Mouse (Mus musculus): ENCODE data around the gene Tmem14a. TPM values are rescaled to one million over a fixed set of nuclear protein-coding genes. Genes with fewer than 3 reads are reported as not detected.
"Not testable (repeated sequence)": the region's sequence is repeated elsewhere in the genome, so short reads cannot be mapped to it uniquely, and the experiment has no call there.

Tmem14a gene
- 1 to 10 TPM; 3.5 to 4.6 (median 4.0) TPM for polyA plus RNA-seq (2017; shearing (Covaris generic))

DNA sequence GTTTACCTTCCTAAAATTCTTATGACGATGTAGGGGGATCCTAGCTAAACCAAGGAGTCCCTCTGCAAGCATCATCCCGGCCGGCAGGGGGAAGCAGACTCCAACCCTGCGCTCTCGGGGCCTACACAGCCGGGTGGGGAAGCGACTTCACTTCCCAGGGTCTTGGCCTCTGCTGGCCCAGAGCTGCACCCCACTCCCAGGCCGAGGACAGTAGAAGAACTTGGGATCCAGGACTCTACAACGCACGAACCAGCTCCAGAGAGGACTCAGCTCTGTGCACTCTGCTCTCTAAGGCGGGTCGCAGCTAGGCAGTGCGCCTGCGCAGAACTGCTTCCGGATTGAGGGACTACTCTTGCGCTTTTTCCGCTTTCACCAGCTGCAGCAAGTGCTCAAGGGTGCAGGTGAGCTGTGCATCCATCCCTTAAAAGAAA, at the start of gene Tmem14a:
Gene Tmem14a (plus strand): TSS at position 87 of the 431 bp plus-strand sequence.
- ATAC-seq, result peak; percentile 91

DNA sequence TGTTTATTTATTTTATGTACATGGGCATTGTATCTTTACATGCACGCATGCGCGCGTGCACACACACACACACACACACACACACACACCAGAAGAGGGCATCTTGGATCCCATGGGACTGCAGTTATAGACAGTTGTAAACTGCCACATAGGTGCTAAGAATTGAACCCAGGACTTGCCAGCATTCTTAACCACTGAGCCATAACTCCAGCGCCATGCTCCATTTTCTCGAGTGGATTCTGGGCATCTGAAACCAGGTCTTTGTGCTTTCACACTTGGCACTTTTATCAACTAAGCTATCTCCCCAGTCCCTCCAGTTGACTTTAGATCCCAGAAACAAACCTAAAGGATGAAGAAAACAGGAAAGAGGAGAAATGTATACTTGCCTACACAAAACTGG, 33.2 kb upstream of the Tmem14a start:
- no peak for ATAC-seq

GRCm38 (mm10) chr1:21206241-21206640, 12.1 kb upstream of the Tmem14a start:
- no peak for ATAC-seq

DNA sequence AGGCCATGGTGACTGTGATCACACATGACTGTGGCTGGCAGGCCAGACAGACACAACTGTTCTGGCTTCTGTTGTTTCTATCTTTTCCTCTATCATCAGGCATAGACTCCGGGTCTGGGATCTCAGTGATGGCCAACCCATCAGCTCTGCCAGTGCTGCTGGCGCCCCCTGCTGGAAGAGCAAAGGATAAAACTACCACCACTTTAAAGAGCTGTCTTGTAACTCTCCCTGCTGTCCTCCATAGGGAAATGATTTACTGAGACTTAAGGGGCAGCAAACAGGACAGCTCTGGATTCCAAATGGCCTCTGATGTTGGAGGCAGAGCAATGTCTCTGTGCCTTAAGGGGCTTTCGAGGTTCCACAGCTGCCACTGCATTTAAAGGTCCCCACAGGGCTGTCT, 4.8 kb upstream of the Tmem14a start:
- peak; percentile 40 for ATAC-seq

DNA sequence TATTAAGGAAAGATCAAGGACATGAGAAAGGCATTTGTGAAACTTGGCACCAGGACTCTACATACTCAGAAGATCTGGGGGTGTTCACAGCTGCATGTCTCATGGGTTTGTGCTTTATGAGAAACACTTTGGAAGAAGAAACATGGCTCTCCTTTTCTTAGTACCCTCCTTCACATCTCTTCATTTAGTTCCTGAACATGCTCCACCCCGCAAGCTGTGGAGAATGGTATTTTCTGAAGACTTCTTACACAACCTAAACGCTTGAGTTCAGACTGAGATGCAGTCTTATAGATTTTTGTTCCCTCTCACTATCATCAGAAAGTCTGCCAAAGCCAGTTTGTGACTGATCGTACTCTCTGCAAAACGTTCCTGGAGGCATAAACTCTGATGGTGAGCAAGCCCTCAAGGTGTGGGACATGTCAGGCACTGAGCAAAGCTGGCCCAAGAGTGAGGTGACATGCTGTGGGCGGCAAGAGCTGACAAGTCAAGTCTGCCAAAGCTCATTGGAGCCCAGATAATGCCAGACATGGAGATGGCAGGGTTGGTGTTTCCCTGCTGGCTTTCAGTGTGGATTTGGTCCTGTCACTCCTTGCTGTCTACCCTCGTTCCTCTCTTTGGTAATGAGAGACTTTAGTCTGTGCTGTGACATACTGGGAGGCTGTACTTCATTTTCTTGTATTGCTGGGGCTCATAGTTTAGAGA, 4.2 kb upstream of the Tmem14a start:
- not testable (repeated sequence) for ATAC-seq

- peak; percentile 28 for ATAC-seq
Measured at GRCm38 (mm10) chr1:21227756-21228395, 9.5 kb downstream of the Tmem14a start.

- ATAC-seq, result not testable (repeated sequence)
Measured at GRCm38 (mm10) chr1:21228740-21229722, 10.7 kb downstream of the Tmem14a start.

- no peak for ATAC-seq
Measured at GRCm38 (mm10) chr1:21230376-21230775, 12.0 kb downstream of the Tmem14a start.

DNA sequence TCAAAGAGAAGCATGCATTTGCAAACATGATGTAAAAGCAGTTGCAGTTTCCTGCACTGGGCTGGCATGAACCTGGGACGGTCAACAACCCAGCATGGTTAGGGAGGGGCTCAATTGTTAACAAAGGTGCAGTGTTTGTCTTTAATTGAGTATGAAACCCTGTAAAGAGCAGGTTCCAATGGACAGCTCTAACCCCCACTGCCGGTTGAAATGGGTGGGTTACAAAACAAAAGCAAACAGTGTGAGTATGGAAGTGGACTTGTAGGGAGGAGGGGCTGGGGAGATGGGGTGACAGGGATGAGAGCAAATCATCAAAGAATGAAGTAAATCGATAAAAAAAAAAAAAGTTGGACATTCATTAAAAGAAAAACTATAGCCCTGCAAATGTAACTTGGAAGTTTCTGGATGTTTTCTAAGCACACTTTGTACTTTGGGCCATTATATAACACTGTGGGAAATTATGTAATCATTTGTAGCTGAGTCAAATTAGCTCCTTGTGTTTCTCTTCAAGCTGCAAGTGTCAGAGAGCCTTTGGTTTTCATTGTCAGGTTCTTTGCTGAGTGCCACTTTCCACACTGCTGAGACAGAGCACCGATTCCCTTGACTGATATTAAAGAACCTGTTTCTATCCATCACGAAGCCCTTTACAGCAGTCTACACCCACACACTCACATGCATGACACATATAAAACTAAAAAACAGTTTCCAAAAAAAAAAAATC, 13.5 kb downstream of the Tmem14a start:
- no peak for ATAC-seq

DNA sequence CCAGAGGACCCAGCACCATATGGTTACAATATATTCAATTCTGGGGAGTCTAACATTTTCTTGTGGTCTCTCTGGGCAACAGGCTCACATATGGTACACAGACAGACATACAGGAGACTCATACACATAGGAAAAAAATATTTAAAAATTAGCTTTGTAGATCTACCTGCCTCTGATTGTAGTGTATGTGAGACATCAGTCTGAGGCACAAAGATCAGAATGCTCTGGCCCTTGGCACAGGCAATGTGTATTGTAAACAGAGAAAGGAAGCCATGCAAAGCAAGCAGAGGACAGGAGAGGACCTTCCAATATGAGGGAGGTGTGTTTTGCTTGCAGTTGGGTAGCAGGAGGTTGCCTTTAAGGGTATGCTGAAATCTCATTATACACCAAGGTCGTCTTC, 14.1 kb downstream of the Tmem14a start:
- ATAC-seq, result no peak

GRCm38 (mm10) chr1:21235359-21235758, 17.0 kb downstream of the Tmem14a start:
- no peak for ATAC-seq

GRCm38 (mm10) chr1:21239911-21240898, 21.8 kb downstream of the Tmem14a start, which contains the start of gene Gsta3:
Gene Gsta3, plus strand, starts transcription at chr1:21240589.
- ATAC-seq, result no peak

GRCm38 (mm10) chr1:21241096-21241495, 22.7 kb downstream of the Tmem14a start:
- ATAC-seq, result no peak

DNA sequence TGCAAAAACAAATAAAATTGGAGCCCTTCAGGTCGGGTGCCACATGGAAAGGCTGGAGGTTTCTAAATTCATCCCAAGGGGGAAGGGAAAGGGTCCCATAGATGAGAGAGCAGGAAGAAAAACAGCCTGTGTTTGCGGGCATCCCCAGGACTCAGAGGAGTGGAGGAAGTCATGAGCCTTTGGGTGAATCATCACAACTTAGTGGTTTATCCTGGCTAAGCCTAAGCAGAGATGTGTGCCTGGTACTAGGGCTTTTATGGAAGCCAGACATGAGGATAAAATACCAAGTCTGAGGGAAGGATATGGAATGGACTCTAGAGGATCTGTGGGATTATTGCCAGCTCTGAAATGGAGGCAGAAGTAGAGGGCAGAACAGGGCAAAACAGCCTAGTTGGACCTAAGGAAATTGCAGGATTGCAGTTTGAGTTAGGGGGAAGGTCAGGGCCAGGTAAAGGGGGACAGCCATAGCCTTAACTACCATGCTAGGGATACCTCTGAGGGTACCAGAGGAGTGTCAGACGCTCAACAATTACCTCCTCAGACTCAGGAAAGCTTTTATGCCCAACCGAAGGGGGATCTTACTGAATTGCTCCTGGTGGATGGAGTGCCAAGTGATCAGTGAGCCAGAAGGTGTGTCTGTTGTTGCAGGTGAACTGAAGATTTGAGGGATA, 26.1 kb downstream of the Tmem14a start:
- no peak for ATAC-seq

DNA sequence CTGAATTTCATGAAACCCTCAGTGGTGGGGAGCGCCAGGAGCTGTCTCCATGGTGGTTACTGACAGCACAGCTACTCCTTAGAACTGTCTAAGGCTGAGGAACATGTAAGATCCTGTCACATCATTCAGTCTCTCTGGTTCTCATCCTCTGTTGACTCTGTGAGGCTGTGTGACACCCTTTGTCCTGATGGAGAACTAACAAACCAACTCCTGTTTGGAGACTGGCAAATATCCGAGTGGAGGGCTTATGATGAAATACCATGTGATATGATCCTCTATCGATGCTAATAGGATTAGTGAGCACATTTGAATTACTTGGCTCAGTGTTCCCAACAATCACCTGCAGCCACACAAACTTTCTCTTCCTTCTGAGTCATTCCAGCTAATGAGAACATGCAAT, 27.8 kb downstream of the Tmem14a start:
- no peak for ATAC-seq

- ATAC-seq, result no peak
Measured at GRCm38 (mm10) chr1:21247896-21248295, 29.5 kb downstream of the Tmem14a start.

DNA sequence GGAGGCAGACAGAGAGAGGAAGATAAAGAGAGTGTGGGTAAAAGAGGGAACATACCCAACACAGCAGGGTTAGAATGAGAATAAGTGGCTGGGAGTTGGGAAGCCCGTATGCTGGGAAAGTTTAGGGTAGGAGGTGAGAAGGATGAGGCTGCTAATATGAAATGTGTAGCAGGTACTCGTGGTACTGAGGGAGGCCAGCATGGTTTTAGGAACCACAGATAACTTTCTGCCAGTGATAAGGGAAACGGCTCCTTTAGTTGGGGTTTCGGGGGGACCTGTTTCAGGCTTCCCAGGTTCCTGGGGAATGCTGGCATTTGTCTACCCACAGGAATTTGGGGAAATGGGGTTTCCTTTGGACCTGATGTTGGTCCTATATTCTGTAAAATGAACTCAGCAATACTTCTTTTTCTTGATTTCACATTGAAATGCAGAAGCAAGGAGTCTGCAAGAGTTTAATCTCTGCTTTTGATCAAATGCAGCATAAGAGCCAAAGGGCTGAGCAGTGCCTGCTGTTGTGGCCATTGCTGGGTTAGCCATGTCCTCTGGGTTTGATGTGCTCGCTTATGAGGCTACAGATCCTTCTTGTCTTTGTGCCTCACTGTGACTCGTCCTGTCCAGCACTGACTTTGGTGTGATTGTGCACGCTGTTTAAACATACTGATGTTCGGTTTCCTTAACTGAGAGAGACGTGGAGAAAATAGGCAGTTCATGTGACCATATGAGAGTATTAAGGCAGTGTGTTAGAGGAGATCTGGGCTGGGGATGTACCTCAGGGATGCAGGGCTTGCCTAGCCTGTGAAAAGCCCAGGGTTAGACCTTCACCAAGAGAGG, 30.4 kb downstream of the Tmem14a start:
- no peak for ATAC-seq

DNA sequence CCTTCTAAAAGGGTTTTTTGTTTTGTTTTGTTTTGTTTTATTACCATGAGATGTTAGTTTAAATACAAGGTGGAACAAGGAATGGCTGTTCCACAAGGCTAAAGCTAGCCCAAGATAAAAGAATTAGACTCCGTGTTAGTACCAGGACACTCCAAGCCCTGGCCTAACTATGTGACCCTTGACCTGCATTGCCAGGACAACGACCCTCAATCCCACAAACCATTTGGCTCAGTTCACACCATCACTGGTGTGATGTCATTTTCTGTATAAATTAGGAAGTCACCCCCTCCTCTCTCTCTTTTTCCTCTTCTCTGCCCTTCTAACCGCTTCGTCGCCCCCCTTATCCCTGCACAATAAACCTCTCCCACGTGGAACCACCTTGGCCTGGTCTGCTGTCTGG, 33.3 kb downstream of the Tmem14a start:
- ATAC-seq, result no peak

DNA sequence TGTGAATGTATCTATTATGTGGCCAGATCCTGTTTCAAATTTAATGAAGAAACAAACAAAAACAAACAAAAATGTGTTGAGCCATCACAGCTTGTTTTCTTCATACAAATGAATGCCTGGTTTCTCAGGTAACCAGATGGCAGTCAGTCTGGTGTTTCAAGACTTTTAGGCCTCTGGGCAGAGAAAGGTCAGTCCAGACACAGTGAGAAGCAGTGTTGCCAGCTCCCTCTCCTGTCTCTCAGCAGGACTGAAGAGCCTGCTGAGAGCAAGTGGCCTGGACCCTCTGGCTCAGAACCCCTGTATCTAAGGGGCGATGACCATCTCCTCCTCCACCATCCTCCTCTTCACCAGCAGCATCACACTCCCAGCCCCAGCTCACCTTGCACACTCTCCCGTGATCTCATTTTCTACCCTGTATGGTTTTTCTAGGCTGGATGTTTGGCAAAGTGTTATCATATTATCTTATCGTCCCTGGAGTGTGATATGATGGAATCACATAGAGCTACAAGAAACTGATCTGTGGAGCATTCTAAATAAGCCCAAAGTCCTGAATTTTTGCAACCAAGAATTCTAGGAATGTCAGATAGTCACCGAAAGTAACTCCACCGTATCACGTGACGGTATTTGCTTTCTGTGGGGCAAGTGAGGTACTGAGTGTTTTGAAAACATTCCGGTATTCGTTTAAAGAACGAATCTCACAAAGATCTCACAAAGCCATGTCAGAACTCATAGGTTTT, 34.4 kb downstream of the Tmem14a start:
- ATAC-seq, result no peak
